8 mouse cellular contexts compared by ENCODE assay signal in the genomic region with DNA sequence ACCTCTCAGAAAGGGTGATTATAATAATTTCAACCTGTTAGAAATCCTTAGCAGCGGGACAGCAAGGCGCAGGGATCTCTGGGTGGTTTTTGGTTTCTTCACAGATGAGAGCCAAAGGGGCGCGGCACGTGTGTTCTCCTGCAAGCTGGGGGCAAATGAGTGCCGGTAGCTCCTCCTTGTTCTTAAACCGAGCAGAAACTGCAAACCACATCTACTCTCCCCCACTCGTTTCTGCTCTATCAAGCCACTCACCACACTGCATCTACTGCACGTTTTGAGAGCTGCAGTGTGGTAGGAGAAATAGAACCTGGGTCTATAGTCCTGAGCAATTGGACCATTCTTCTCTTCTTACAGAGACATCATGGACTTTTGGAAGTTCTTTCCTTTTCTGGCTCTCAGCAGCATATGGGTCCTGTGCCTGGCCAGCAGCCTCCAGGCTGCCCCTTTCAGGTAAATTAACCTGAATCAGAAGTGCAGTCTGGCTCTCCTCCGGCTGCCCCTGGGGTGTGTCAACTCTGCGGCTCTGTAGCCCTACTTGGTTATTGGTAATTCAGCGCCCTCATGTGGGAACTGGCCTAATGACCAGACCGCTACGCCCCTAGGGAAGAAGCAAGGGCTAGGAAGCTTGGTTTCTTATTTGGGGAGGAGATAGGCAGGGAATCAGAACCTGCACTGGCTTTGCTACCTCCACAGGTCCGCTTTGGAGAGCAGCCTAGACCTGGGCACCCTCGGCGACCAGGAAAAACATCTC. TPM values are rescaled to one million over a fixed set of nuclear protein-coding genes. Genes with fewer than 3 reads are reported as not detected.
A peak's percentile ranks its signal among the peaks of the same experiment; 100 is the strongest.
DNase-seq lines count a peak whose midpoint lies in the region; TF ChIP-seq lines count a peak whose summit lies in the region.

No protein-coding gene starts in this region.

- peaks cover 19% of the 10 kb centered on the region for H3K4me1 ChIP-seq in heart, embryonic 10.5 days
- no peaks in the 10 kb centered on the region; the same call in 1 of the 2 replicates for H3K4me1 ChIP-seq in small intestine, adult 2 months (ENCODE audit: control insufficient read depth, insufficient read depth, insufficient read length, low read length)

- H3K27ac ChIP-seq in heart, embryonic 10.5 days, result no peak overlapping the region
- H3K27ac ChIP-seq in small intestine, adult 2 months (ENCODE audit: insufficient read depth, low read depth, low read length), result no peak overlapping the region

- peaks cover 61% of the 10 kb centered on the region for H3K27me3 ChIP-seq in heart, embryonic 10.5 days (ENCODE audit: insufficient read depth, poor library complexity, severe bottlenecking)
- H3K27me3 ChIP-seq in small intestine, adult 2 months (ENCODE audit: control insufficient read depth, insufficient read depth, low read length), result peaks cover 16% of the 10 kb centered on the region

- DNase-seq in ovary, postnatal 36 days (ENCODE audit: low spot score), result peak; percentile 13
- DNase-seq in ovary, adult 18-20 months (ENCODE audit: low spot score), result no peak
- DNase-seq in cerebellum, adult 9-10 months, result peak; percentile 4
- DNase-seq in heart, embryonic 10.5 days (ENCODE audit: low spot score), result no peak
- DNase-seq in kidney, adult 9 months, result peak; percentile 26
- peak; percentile 48 for DNase-seq in lung, postnatal 10 days
- DNase-seq in left cerebral cortex, adult 9 months (ENCODE audit: low spot score in 2 of 2), result no peak

- no peaks in the 10 kb centered on the region for H3K9me3 ChIP-seq in heart, embryonic 10.5 days

- no peak for TF ChIP-seq POLR2A in small intestine, adult 2 months (IDR thresholded peaks at IDR 0.05; ENCODE audit: low read depth, low read length)

- TF ChIP-seq CTCF in small intestine, adult 2 months (IDR thresholded peaks at IDR 0.05; ENCODE audit: extremely low read depth, insufficient read length, insufficient replicate concordance, low read depth, low read length), result 0 out of 2 replicates have a peak, but pooled peaks have one; percentile 42

- no peaks in the 10 kb centered on the region for H3K36me3 ChIP-seq in heart, embryonic 10.5 days
- H3K36me3 ChIP-seq in small intestine, adult 2 months (ENCODE audit: control insufficient read depth, insufficient read depth, low read length), result no peaks in the 10 kb centered on the region

- WGBS in heart, embryonic 10.5 days, result 4% methylated on average over 17 of the region's 17 CpGs
- 5% methylated on average over 17 of the region's 17 CpGs for WGBS in small intestine, adult 2 months

- H3K4me3 ChIP-seq in heart, embryonic 10.5 days, result peak overlapping the region; percentile 43
- H3K4me3 ChIP-seq in small intestine, adult 2 months (ENCODE audit: low read depth, low read length), result no peak overlapping the region

RNA-seq across cellular contexts. Expression of a gene that starts 1.1 kb away (rescaled TPM):
- not detected in 2 replicates for polyA plus RNA-seq in heart, embryonic 10.5 days (2016; fragmentation: Nextera tagmentation; extraction: Ambion mirVana)
- 1.2 and 1.5 TPM in 2 replicates for polyA plus RNA-seq in small intestine, adult 2 months (2012; rRNA removed)

RNA-seq across cellular contexts. Expression of a gene that starts 23.9 kb away (rescaled TPM):
- polyA plus RNA-seq in heart, embryonic 10.5 days (2016; fragmentation: Nextera tagmentation; extraction: Ambion mirVana), result 0.79 and 1.5 TPM in 2 replicates
- 1.4 and 1.9 TPM in 2 replicates for polyA plus RNA-seq in small intestine, adult 2 months (2012; rRNA removed)

Comparison
In these comparisons a context has a peak if more than half of its experiments do, and no peak if none do; other contexts are left out.
1. DNase-seq: peak in ovary, postnatal 36 days (single experiment), cerebellum, adult 9-10 months (single experiment), kidney, adult 9 months (single experiment) and lung, postnatal 10 days (single experiment); none in ovary, adult 18-20 months (single experiment), heart, embryonic 10.5 days (single experiment) and left cerebral cortex, adult 9 months (0 of 2).